ENCODE assay signal across 8 mouse cellular contexts in the genomic region with DNA sequence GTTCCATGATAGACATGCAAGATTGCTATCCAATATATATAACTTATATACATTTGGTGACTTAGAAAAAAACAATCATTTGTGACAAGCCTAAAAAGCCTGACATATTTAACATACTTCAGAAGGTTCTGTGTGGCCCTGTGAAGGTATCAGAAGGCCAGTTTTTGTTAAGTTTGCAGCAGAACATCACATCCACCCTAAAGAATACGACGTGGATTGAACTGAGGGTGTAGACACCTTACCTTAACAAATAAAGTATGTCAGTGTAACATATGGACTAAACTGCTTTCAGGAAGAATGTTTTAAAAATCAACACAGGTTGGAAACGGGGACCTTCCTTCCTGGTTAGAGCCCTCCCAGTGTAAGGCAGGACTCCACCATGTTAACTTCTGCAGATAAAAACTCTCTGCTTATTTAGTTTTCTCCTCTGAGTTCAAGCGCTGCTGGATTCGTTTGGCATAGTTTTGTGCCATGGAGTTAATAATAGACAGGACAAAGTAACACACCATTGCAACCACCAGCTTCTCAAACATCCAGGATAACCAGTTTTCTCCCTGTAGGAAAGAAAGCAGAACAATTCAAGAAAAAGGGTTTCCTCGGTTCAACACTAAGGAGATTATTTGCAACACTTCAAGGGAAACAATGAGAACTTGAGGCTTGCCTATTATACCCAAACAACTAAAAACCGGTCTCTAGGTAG. TPM values are rescaled to one million over a fixed set of nuclear protein-coding genes. Genes with fewer than 3 reads are reported as not detected.
DNase-seq lines count a peak whose midpoint lies in the region; ATAC-seq and TF ChIP-seq lines count a peak whose summit lies in the region.
"Had no signal": no experiment of that assay in that cellular context is flagged by ENCODE, and none has a peak within 500 bp of the region (broad histone marks: within the 10 kb centered on the region; RNA-seq: fewer than 3 reads in every experiment).

No protein-coding gene starts in this region.

- peak overlapping the region; percentile 54 for H3K4me2 ChIP-seq in kidney, embryonic 14.5 days (replicated peaks; ENCODE audit: low read depth, low read length)
- H3K4me2 ChIP-seq in liver, embryonic 14.5 days (ENCODE audit: low read depth): peak overlapping the region; percentile 69
- no peak overlapping the region for H3K4me2 ChIP-seq in forebrain, embryonic 16.5 days (ENCODE audit: low read length)

- peak overlapping the region; percentile 63; the same call in 1 of the 2 replicates for H3K9ac ChIP-seq in kidney, embryonic 14.5 days (ENCODE audit: low read depth, low read length)
- peak overlapping the region; percentile 59 for H3K9ac ChIP-seq in liver, embryonic 14.5 days (replicated peaks)
- H3K9ac ChIP-seq in forebrain, embryonic 16.5 days (replicated peaks; ENCODE audit: low read depth, low read length): no peak overlapping the region

- peak overlapping the region; percentile 44 for H3K4me3 ChIP-seq in kidney, embryonic 14.5 days (ENCODE audit: low read length)
- H3K4me3 ChIP-seq in E14TG2a.4 (replicated peaks; ENCODE audit: low read length): peak overlapping the region; percentile 73; the same call in 1 of the 2 replicates
- peak overlapping the region; percentile 58 to 65 for H3K4me3 ChIP-seq in liver, embryonic 14.5 days (ENCODE audit: insufficient read depth in 1 of 2, low read depth in 2 of 2, low read length in 2 of 2)
- H3K4me3 ChIP-seq in forebrain, embryonic 16.5 days (replicated peaks; ENCODE audit: low read length): no peak overlapping the region

- no peaks in the 10 kb centered on the region for H3K36me3 ChIP-seq in kidney, embryonic 14.5 days (ENCODE audit: control insufficient read depth, insufficient read depth, low read length)
- peaks cover 6% of the 10 kb centered on the region; the same call in 1 of the 2 replicates for H3K36me3 ChIP-seq in E14TG2a.4 (ENCODE audit: insufficient read depth, low read length)
- H3K36me3 ChIP-seq in liver, embryonic 14.5 days (replicated peaks; ENCODE audit: control insufficient read depth, insufficient read depth, low read depth): peaks cover 4% of the 10 kb centered on the region; the same call in 1 of the 2 replicates
- no peaks in the 10 kb centered on the region for H3K36me3 ChIP-seq in forebrain, embryonic 16.5 days (ENCODE audit: control insufficient read depth, insufficient read depth)

- H3K9me3 ChIP-seq in kidney, embryonic 14.5 days (ENCODE audit: control insufficient read depth, low read length): no peaks in the 10 kb centered on the region
- H3K9me3 ChIP-seq in E14TG2a.4 (ENCODE audit: low read length): no peaks in the 10 kb centered on the region
- no peaks in the 10 kb centered on the region for H3K9me3 ChIP-seq in liver, embryonic 14.5 days (ENCODE audit: control insufficient read depth, low read length)
- H3K9me3 ChIP-seq in forebrain, embryonic 16.5 days (ENCODE audit: control insufficient read depth, low read length): no peaks in the 10 kb centered on the region

- H3K27me3 ChIP-seq in kidney, embryonic 14.5 days (ENCODE audit: control insufficient read depth, insufficient read depth, low read length): no peaks in the 10 kb centered on the region
- H3K27me3 ChIP-seq in E14TG2a.4 (ENCODE audit: insufficient read depth, low read length): no peaks in the 10 kb centered on the region
- no peaks in the 10 kb centered on the region for H3K27me3 ChIP-seq in liver, embryonic 14.5 days (ENCODE audit: control insufficient read depth, insufficient read depth, low read length)
- H3K27me3 ChIP-seq in forebrain, embryonic 16.5 days (replicated peaks; ENCODE audit: control insufficient read depth, insufficient read depth, low read length): no peaks in the 10 kb centered on the region

- no peak for TF ChIP-seq CTCF in E14TG2a.4 (conservative IDR thresholded peaks at IDR 0.05; ENCODE audit: low read length)
- no peak for TF ChIP-seq CTCF in liver, embryonic 14.5 days (IDR thresholded peaks at IDR 0.05; ENCODE audit: low read depth)

- no peak for ATAC-seq in kidney, embryonic 14.5 days (ENCODE audit: low FRiP score, low TSS enrichment)
- ATAC-seq in liver, embryonic 14.5 days (ENCODE audit: insufficient read depth): no peak
- ATAC-seq in forebrain, embryonic 16.5 days: no peak

- peak overlapping the region; percentile 80; the same call in 1 of the 2 replicates for H3K27ac ChIP-seq in kidney, embryonic 14.5 days (ENCODE audit: low read depth, low read length)
- peak overlapping the region; percentile 40 for H3K27ac ChIP-seq in liver, embryonic 14.5 days
- no peak overlapping the region for H3K27ac ChIP-seq in forebrain, embryonic 16.5 days (ENCODE audit: low read length)

- 78% methylated on average over 7 of the region's 7 CpGs for WGBS in kidney, embryonic 14.5 days
- WGBS in liver, embryonic 14.5 days (ENCODE audit: insufficient replicate concordance): 34% methylated on average over 7 of the region's 7 CpGs
- WGBS in forebrain, embryonic 16.5 days: 61% methylated on average over 7 of the region's 7 CpGs

- DNase-seq in kidney, postnatal 10 days: no peak
- peak; percentile 52 for DNase-seq in adipocyte (ENCODE audit: low spot score)
- no peak for DNase-seq in liver, embryonic 14.5 days (ENCODE audit: low read depth in 3 of 3, low spot score in 3 of 3)
- DNase-seq in thymus, postnatal 4 days: no peak
- DNase-seq: adrenal gland, adult 2 months had no signal

- H3K4me1 ChIP-seq in kidney, embryonic 14.5 days (ENCODE audit: control insufficient read depth, insufficient read depth, low read length): peaks cover 14% of the 10 kb centered on the region; the same call in 1 of the 2 replicates
- H3K4me1 ChIP-seq in E14TG2a.4 (replicated peaks; ENCODE audit: low read depth, low read length): peaks cover 67% of the 10 kb centered on the region
- H3K4me1 ChIP-seq in liver, embryonic 14.5 days (replicated peaks; ENCODE audit: control insufficient read depth in 2 of 2, insufficient read depth in 2 of 2, low read length in 1 of 2): peaks cover 29 to 57% of the 10 kb centered on the region in 2 experiments
- peaks cover 3% of the 10 kb centered on the region; the same call in 1 of the 2 replicates for H3K4me1 ChIP-seq in forebrain, embryonic 16.5 days (replicated peaks; ENCODE audit: control insufficient read depth, insufficient read depth, low read length)

- no peak for TF ChIP-seq EP300 in liver, embryonic 14.5 days (IDR thresholded peaks at IDR 0.05; ENCODE audit: low read depth)

RNA-seq across cellular contexts. Expression of a gene that starts 40.3 kb away (rescaled TPM):
- polyA plus RNA-seq in kidney, embryonic 14.5 days (2014; fragmentation: Nextera tagmentation; extraction: Ambion mirVana): 11.3 and 13.4 TPM in 2 replicates
- polyA plus RNA-seq in liver, embryonic 14.5 days (2012; rRNA removed): 4.3 and 5.6 TPM in 2 replicates
- 10.3 and 11.0 TPM in 2 replicates for polyA plus RNA-seq in liver, embryonic 14.5 days (2014; fragmentation: Nextera tagmentation; extraction: Ambion mirVana)
- 10.9 and 11.3 TPM in 2 replicates for polyA plus RNA-seq in forebrain, embryonic 16.5 days (2015; fragmentation: Nextera tagmentation; extraction: Ambion mirVana)

RNA-seq across cellular contexts. Expression of a gene that starts 40.4 kb away (rescaled TPM):
- polyA plus RNA-seq in kidney, embryonic 14.5 days (2014; fragmentation: Nextera tagmentation; extraction: Ambion mirVana): 46.0 and 56.1 TPM in 2 replicates
- 5.8 and 8.4 TPM in 2 replicates for polyA plus RNA-seq in liver, embryonic 14.5 days (2012; rRNA removed)
- 17.2 and 20.8 TPM in 2 replicates for polyA plus RNA-seq in liver, embryonic 14.5 days (2014; fragmentation: Nextera tagmentation; extraction: Ambion mirVana)
- polyA plus RNA-seq in forebrain, embryonic 16.5 days (2015; fragmentation: Nextera tagmentation; extraction: Ambion mirVana): 57.1 and 66.4 TPM in 2 replicates
